Mouse (Mus musculus): ENCODE results near the gene Sec22c. TPM values are rescaled to one million over a fixed set of nuclear protein-coding genes. Genes with fewer than 3 reads are reported as not detected.

The Sec22c gene
- total and polyA plus RNA-seq, 3 experiments, result 3.9 to 6.7 (median 5.0) TPM

GRCm38 (mm10) chr9:121630627-121631026 lies 74.7 kb downstream of the Sec22c start:
- TF ChIP-seq CTCF (IDR thresholded peaks at IDR 0.05) (no peak), EP300 (IDR thresholded peaks at IDR 0.05; ENCODE audit: insufficient read depth, low read depth, low read length) (no peak), POLR2A (IDR thresholded peaks at IDR 0.05; ENCODE audit: insufficient read depth, low read depth, low read length) (no peak)
- H3K79me2 ChIP-seq (replicated peaks; ENCODE audit: control insufficient read depth, insufficient read depth, low read length), result no peaks in the 10 kb centered on the region
- intact Hi-C loops (cut with DNase I), result no loop called here

More at GRCm38 (mm10) chr9:121630627-121631026, 74.7 kb downstream of the Sec22c start:
- WGBS, result 94% methylated on average over 1 of the region's 1 CpGs
- no peak for DNase-seq
- no peak overlapping the region for H3K27ac ChIP-seq
- H3K4me3 ChIP-seq, result no peak overlapping the region
- no peaks in the 10 kb centered on the region for H3K27me3 ChIP-seq (ENCODE audit: control insufficient read depth, insufficient read depth, low read length)
- H3K9ac ChIP-seq (ENCODE audit: low read depth, low read length), result no peak overlapping the region
- H3K36me3 ChIP-seq (ENCODE audit: control insufficient read depth, insufficient read depth, low read length), result no peaks in the 10 kb centered on the region
- peaks cover 2% of the 10 kb centered on the region; the same call in 1 of the 2 replicates for H3K4me1 ChIP-seq (ENCODE audit: control insufficient read depth, insufficient read depth, low read length)

Other genes starting within 250 kb of the Sec22c start
- not detected for gene Cck, start 209.8 kb downstream of the Sec22c start, total RNA-seq (2021)
- 0.35 and 0.47 TPM in 2 replicates for gene Cck, start 209.8 kb downstream of the Sec22c start, polyA plus RNA-seq (2012; rRNA removed)
- gene Lyzl4, start 63.4 kb downstream of the Sec22c start, total RNA-seq (2021), result not detected
- 0.12 and 0.88 TPM in 2 replicates for gene Lyzl4, start 63.4 kb downstream of the Sec22c start, polyA plus RNA-seq (2012; rRNA removed)
- 1 to 10 TPM; 1.2 to 1.4 TPM for gene Vipr1, start 62.8 kb downstream of the Sec22c start, total RNA-seq (2021)
- 0.41 and 0.45 TPM in 2 replicates for gene Vipr1, start 62.8 kb downstream of the Sec22c start, polyA plus RNA-seq (2012; rRNA removed)
- gene Ss18l2, start 4.8 kb upstream of the Sec22c start, total RNA-seq (2021), result 100 to 1,000 TPM; 125 to 138 TPM
- 103 and 154 TPM in 2 replicates for gene Ss18l2, start 4.8 kb upstream of the Sec22c start, polyA plus RNA-seq (2012; rRNA removed)
- gene Nktr, start 13.7 kb upstream of the Sec22c start, total RNA-seq (2021), result 10 to 100 TPM; 28.7 to 33.1 TPM
- 23.1 and 39.2 TPM in 2 replicates for gene Nktr, start 13.7 kb upstream of the Sec22c start, polyA plus RNA-seq (2012; rRNA removed)
- gene Zfp651, start 53.8 kb upstream of the Sec22c start, total RNA-seq (2021), result 100 to 1,000 TPM; 117 to 130 TPM
- 67.7 and 84.2 TPM in 2 replicates for gene Zfp651, start 53.8 kb upstream of the Sec22c start, polyA plus RNA-seq (2012; rRNA removed)
- 10 to 100 TPM; 12.3 to 17.4 TPM for gene Klhl40, start 72.1 kb upstream of the Sec22c start, total RNA-seq (2021)
- gene Klhl40, start 72.1 kb upstream of the Sec22c start, polyA plus RNA-seq (2012; rRNA removed), result 11.0 and 13.1 TPM in 2 replicates
- 100 to 1,000 TPM in 1 of 2 experiments, 10 to 100 TPM in 1; 96.3 to 111 TPM for gene Hhatl, start 87.0 kb upstream of the Sec22c start, total RNA-seq (2021)
- gene Hhatl, start 87.0 kb upstream of the Sec22c start, polyA plus RNA-seq (2012; rRNA removed), result 201 and 224 TPM in 2 replicates
- not detected for gene Ccdc13, start 134.0 kb upstream of the Sec22c start, total RNA-seq (2021)
- gene Ccdc13, start 134.0 kb upstream of the Sec22c start, polyA plus RNA-seq (2012; rRNA removed), result 0.32 and 0.49 TPM in 2 replicates
- gene Higd1a, start 152.9 kb upstream of the Sec22c start, total RNA-seq (2021), result 100 to 1,000 TPM; 198 to 199 TPM
- gene Higd1a, start 152.9 kb upstream of the Sec22c start, polyA plus RNA-seq (2012; rRNA removed), result 71.7 and 106 TPM in 2 replicates
- gene Ackr2, start 192.9 kb upstream of the Sec22c start, total RNA-seq (2021), result 1 to 10 TPM in 1 of 2 experiments, under 1 TPM in 1; 0.84 to 2.4 TPM
- gene Ackr2, start 192.9 kb upstream of the Sec22c start, polyA plus RNA-seq (2012; rRNA removed), result 3.1 and 3.5 TPM in 2 replicates
- gene Cyp8b1, start 210.8 kb upstream of the Sec22c start, total RNA-seq (2021), result not detected
- 0.06 and 0.15 TPM in 2 replicates for gene Cyp8b1, start 210.8 kb upstream of the Sec22c start, polyA plus RNA-seq (2012; rRNA removed)
- under 1 TPM; 0.42 to 0.96 TPM for gene Fam198a, start 245.5 kb upstream of the Sec22c start, total RNA-seq (2021)
- 1.5 and 2.2 TPM in 2 replicates for gene Fam198a, start 245.5 kb upstream of the Sec22c start, polyA plus RNA-seq (2012; rRNA removed)